Mouse (Mus musculus): ENCODE measurements around the gene Rom1. TPM values are rescaled to one million over a fixed set of nuclear protein-coding genes. Genes with fewer than 3 reads are reported as not detected.
"Not testable (repeated sequence)": the region's sequence is repeated elsewhere in the genome, so short reads cannot be mapped to it uniquely, and the experiment has no call there.

Rom1 gene
- polyA plus RNA-seq, 1 experiment from 2014 or later, result 1.4 TPM

DNA sequence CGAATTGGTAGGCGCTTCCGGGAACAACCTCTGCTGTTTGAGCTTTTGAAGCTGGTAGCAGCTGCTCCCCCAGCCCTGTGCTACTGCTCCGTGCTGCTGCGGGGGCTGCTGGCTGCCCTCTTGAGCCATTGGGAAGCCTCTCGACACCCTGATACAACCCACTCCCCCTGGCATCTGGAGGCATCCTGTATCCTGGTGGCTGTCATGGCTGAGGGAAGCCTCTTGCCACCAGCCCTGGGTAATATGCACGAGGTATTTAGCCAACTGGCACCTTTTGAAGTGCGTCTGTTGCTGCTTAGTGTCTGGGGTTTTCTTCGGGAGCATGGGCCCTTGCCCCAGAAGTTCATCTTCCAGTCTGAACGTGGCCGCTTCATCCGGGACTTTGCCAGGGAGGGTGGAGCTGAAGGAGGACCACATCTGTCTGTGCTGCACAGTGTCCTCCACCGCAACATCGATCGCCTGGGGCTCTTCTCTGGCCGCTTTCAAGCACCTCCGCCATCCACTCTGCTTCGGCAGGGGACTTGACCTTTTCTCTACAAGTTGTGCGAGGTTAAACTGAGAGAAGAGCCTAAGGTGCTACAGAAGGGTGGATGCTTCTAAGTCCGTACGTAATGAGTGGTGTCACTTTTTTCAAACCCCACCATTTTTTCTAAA is 31.8 kb downstream of the Rom1 start:
- peaks cover 18% of the 10 kb centered on the region for H3K4me1 ChIP-seq (ENCODE audit: control insufficient read depth, insufficient read depth, low read length)
- peak overlapping the region; percentile 50 for H3K27ac ChIP-seq (ENCODE audit: low read depth, low read length)
- H3K4me2 ChIP-seq, result peak overlapping the region; percentile 49
- peak overlapping the region; percentile 32; the same call in 1 of the 2 replicates for H3K9ac ChIP-seq (ENCODE audit: low read length)
- H3K27me3 ChIP-seq (ENCODE audit: control insufficient read depth, insufficient read depth, low read length); H3K9me3 ChIP-seq (ENCODE audit: control insufficient read depth, low read length): not testable (repeated sequence)
- H3K36me3 ChIP-seq (ENCODE audit: control insufficient read depth, insufficient read depth, low read length), result peaks cover 11% of the 10 kb centered on the region
- DNase-seq (ENCODE audit: low spot score, missing footprints), result peak; percentile 87
- WGBS, result 33% methylated on average over 21 of the region's 21 CpGs
- peak; percentile 71 for ATAC-seq (ENCODE audit: low FRiP score)
- H3K4me3 ChIP-seq (ENCODE audit: low read depth, low read length), result peak overlapping the region; percentile 95

DNA sequence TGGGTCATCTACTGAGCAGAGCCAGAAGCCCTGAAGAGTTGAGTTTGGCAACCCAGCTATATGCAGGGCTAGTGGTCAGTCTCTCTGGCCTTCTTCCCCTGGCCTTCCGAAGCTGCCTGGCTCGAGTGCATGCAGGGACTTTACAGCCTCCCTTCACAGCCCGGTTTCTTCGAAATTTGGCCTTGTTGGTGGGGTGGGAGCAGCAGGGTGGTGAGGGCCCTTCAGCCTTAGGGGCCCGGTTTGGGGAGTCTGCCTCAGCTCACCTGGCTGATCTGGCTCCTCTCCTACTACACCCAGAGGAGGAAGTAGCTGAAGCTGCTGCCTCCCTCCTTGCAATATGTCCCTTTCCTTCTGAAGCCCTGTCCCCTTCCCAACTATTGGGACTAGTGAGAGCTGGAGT is 32.9 kb downstream of the Rom1 start:
- 91% methylated on average over 5 of the region's 5 CpGs for WGBS
- not testable (repeated sequence) for H3K36me3 ChIP-seq (ENCODE audit: control insufficient read depth, insufficient read depth, low read length); H3K27ac ChIP-seq (ENCODE audit: low read depth, low read length); H3K27me3 ChIP-seq (ENCODE audit: control insufficient read depth, insufficient read depth, low read length); ATAC-seq (ENCODE audit: low FRiP score); H3K9ac ChIP-seq (ENCODE audit: low read length); H3K4me3 ChIP-seq (ENCODE audit: low read depth, low read length); H3K4me2 ChIP-seq; H3K9me3 ChIP-seq (ENCODE audit: control insufficient read depth, low read length); DNase-seq (ENCODE audit: low spot score, missing footprints)
- peaks cover 18% of the 10 kb centered on the region for H3K4me1 ChIP-seq (ENCODE audit: control insufficient read depth, insufficient read depth, low read length)

DNA sequence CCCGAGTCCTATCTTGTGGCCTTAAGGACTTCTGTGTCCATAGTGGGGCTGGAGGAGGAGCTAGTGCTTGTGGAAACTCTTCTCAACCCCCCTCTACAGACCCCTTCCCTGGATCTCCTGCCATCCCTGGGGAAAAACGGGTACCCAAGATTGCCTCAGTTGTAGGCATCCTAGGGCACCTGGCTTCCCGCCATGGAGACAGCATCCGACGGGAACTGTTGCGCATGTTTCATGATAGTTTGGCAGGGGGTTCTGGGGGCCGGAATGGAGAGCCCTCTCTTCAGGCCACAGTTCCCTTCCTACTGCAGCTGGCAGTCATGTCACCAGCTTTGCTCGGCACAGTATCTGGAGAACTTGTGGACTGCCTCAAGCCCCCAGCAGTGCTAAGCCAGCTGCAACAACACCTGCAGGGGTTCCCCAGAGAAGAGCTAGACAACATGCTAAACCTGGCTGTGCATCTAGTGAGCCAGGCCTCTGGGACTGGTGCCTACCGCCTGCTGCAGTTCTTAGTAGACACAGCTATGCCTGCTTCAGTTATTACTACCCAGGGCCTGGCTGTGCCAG is 33.7 kb downstream of the Rom1 start:
- DNase-seq (ENCODE audit: low spot score, missing footprints) (no peak), ATAC-seq (ENCODE audit: low FRiP score) (no peak)
- H3K27ac ChIP-seq (ENCODE audit: low read depth, low read length), result no peak overlapping the region
- H3K4me1 ChIP-seq (ENCODE audit: control insufficient read depth, insufficient read depth, low read length), result peaks cover 18% of the 10 kb centered on the region
- no peaks in the 10 kb centered on the region for H3K27me3 ChIP-seq (ENCODE audit: control insufficient read depth, insufficient read depth, low read length)
- H3K36me3 ChIP-seq (ENCODE audit: control insufficient read depth, insufficient read depth, low read length), result peaks cover 9% of the 10 kb centered on the region
- 91% methylated on average over 9 of the region's 9 CpGs for WGBS
- H3K9me3 ChIP-seq (ENCODE audit: control insufficient read depth, low read length), result no peaks in the 10 kb centered on the region
- H3K9ac ChIP-seq (ENCODE audit: low read length), result no peak overlapping the region
- no peak overlapping the region for H3K4me3 ChIP-seq (ENCODE audit: low read depth, low read length)
- no peak overlapping the region for H3K4me2 ChIP-seq

DNA sequence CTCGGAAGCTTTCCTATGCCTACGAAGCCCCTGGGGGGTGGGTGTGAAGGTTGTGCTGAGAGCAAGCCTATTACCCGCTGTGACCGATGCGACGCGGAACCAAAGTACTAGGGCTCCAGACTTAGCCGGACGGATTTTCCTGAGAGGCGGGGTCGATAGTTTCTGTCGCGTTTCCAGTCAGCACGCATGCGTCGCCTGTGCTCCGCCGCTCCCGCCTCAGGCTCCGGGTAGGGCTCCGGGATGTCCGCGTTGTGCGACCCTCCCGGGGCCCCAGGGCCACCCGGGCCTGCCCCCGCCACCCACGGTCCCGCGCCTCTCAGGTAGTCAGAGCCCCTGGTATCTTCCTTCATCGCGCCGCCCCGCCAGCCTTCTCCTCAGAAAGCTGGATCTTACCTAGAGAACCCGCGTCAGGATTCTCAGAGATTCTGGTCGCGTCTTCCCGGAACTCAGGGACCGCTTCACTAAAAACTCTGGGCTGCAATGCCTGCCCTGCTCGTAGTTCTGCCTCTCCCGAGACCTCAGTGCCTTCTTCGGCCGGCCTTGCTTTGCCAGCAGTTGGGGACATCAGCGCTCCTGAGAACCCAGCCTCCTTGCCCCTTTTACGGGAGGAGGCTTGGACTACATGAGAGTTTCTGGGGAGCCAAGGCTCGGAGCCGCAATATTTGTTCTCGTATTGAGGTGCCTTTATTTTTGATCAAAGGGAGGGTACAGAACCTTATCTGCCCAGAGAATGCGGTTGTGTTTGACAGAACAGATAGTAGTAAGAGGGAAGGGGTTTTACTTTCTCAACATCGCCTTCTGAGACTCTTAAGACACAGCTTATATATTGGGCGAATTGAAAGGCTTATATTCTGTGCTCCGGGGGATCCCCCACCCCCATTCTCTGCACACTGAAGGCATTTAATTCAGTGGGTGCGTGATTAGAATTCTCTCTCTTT is 36.1 kb downstream of the Rom1 start, which contains the start of gene Ints5:
Ints5 (plus strand) TSS at position 177 of the 938 bp plus-strand sequence.
- Histone ChIP-seq H3K4me3 (ENCODE audit: low read depth, low read length) (peak within 1 kb of the TSS; percentile 87), H3K4me1 (ENCODE audit: control insufficient read depth, insufficient read depth, low read length) (peaks cover 15% of the 10 kb centered on the region), H3K9me3 (ENCODE audit: control insufficient read depth, low read length) (no peaks in the 10 kb centered on the region), H3K36me3 (ENCODE audit: control insufficient read depth, insufficient read depth, low read length) (peaks cover 9% of the 10 kb centered on the region), H3K9ac (ENCODE audit: low read length) (peak within 1 kb of the TSS; percentile 87), H3K4me2 (peak within 1 kb of the TSS; percentile 74), H3K27me3 (ENCODE audit: control insufficient read depth, insufficient read depth, low read length) (no peaks in the 10 kb centered on the region), H3K27ac (ENCODE audit: low read depth, low read length) (peak within 1 kb of the TSS; percentile 80)
- DNase-seq (ENCODE audit: low spot score, missing footprints) (peak; percentile 98), ATAC-seq (ENCODE audit: low FRiP score) (peak; percentile 65)
- 4% methylated on average over 54 of the region's 54 CpGs for WGBS

DNA sequence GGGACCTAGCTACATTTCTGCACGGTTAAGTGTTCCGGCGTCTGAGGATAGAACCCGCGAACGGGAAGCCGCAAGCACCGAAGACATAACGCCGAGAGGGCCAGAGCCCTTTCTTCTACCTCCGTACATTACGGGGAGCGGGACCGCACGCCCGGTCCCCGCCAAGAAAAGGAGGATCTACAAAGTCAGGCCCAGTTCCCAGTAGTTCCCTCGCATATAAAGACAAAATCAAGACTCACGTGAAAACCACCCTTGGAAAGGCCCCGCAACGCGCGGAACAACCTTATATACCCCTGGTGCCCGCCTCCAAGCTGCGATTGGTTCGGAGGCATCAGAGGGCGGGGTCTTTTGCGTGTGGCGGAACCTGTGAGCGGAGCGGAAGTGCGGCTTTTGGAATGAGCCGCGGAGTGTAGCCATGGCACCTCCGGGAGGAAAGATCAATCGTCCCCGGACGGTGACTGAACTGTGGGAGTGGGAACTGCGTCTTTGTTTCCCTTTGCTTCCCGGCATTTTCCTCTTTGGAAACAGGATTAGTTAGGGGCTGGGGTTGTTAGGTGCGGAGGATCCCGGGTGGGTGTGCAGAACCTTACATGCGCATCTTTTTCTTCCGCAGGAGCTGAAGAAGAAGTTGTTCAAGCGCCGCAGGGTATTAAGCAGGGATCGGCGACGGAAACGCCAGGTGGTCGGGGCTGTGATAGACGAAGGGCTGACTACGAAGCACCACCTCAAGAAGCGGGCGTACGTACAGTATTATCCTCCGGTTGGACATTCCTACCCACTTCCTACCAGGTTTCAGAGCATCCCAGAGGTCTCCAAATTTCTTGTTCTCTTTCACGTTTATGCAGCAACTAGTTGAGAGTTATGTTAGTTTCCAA is 40.4 kb downstream of the Rom1 start, which contains the start of the genes 1810009A15Rik and Gm49416:
1810009A15Rik (plus strand) TSS at position 343 of the 875 bp plus-strand sequence.
Gm49416 (plus strand) TSS at position 416 of the 875 bp plus-strand sequence.
- under 1% methylated on average over 58 of the region's 58 CpGs for WGBS
- peak; percentile 94 for ATAC-seq (ENCODE audit: low FRiP score)

DNA sequence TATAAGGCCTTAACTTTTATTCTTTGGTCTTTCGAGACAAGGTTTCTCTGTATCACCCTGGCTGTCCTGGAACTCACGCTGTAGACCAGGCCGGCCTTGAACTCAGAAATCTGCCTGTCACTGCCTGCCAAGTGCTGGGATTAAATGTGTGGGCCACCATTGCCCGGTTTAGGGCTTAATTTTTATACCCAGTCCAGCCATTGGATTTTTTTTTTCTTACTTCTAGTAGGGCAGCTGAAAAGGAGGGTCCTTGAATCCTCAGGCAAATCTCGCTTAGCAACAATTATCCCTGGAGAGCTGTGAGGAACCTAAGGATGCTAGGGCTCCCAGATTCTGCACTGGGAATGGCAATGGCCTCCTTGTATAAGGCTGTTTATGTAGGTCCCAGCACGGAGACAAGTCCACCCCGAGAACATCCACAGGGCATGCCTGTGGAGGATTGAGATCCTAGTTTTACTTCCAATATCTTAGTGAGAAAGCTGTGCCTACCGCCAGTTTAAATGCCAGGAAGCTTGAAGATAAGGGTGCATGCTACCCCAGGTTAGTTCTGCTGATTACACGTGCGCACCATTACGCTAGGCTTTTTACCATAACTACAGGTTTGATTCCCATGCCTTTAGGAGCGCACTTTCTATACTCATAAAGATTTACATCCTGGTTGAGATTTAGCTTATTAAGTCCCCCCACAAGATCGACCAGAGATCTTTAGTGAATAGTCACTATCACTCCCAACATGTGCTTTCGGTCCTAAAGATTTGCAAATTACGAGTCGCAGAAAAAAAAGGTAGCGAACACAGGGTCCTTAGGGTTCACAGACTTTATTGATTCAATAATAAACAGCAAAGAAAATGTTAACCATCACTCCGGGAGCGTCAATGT is 41.3 kb downstream of the Rom1 start:
- Histone ChIP-seq H3K36me3 (ENCODE audit: control insufficient read depth, insufficient read depth, low read length) (peaks cover 2% of the 10 kb centered on the region; the same call in 1 of the 2 replicates), H3K4me2 (peak overlapping the region; percentile 88), H3K27me3 (ENCODE audit: control insufficient read depth, insufficient read depth, low read length) (no peaks in the 10 kb centered on the region), H3K4me1 (ENCODE audit: control insufficient read depth, insufficient read depth, low read length) (peaks cover 10% of the 10 kb centered on the region), H3K27ac (ENCODE audit: low read depth, low read length) (peak overlapping the region; percentile 37; the same call in 1 of the 2 replicates), H3K9me3 (ENCODE audit: control insufficient read depth, low read length) (no peaks in the 10 kb centered on the region), H3K4me3 (ENCODE audit: low read depth, low read length) (peak overlapping the region; percentile 59), H3K9ac (ENCODE audit: low read length) (peak overlapping the region; percentile 93)
- ATAC-seq (ENCODE audit: low FRiP score) (no peak), DNase-seq (ENCODE audit: low spot score, missing footprints) (peak; percentile 90)
- WGBS, result 13% methylated on average over 19 of the region's 19 CpGs

More for the DNA sequence above, 40.4 kb downstream of the Rom1 start, which contains the start of the genes 1810009A15Rik and Gm49416:
- Histone ChIP-seq H3K4me2 (peak within 1 kb of the TSS; percentile 88), H3K4me3 (ENCODE audit: low read depth, low read length) (peak within 1 kb of the TSS; percentile 59), H3K9me3 (ENCODE audit: control insufficient read depth, low read length) (no peaks in the 10 kb centered on the region), H3K36me3 (ENCODE audit: control insufficient read depth, insufficient read depth, low read length) (peaks cover 2% of the 10 kb centered on the region; the same call in 1 of the 2 replicates), H3K4me1 (ENCODE audit: control insufficient read depth, insufficient read depth, low read length) (peaks cover 13% of the 10 kb centered on the region), H3K9ac (ENCODE audit: low read length) (peak within 1 kb of the TSS; percentile 93), H3K27me3 (ENCODE audit: control insufficient read depth, insufficient read depth, low read length) (no peaks in the 10 kb centered on the region), H3K27ac (ENCODE audit: low read depth, low read length) (peak within 1 kb of the TSS; percentile 74)
- peak; percentile 99 for DNase-seq (ENCODE audit: low spot score, missing footprints)

DNA sequence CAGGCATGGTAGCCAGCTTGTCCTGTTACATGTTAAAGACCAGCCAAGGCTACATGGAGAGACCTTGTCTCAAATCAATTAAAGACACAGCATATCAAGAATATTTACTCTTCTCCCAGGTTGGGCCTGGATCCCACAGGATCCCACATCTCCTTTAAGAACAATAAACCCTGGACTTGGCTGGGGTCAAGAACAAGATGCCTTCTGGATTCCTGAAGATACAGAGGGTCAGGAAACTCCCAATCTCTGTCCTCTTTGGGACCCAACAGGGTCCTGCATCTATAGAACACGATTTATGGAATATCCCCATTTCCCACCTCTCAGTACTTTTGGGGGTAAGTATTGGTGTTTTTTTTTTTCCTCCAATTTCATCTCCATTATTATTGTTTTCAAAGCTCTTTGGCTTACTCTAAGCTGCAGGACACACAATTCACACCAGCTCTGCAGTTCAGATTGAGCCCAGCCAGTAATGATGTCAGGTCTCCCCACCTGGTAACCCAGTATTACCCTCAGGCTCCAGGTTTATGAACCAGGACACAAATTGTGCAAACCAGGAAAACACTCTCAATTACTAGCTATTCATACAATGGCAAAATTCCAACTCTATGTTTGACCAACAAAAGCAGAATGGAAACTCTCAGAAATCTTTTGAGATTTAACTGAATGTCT is 42.1 kb downstream of the Rom1 start:
- Histone ChIP-seq H3K4me1 (ENCODE audit: control insufficient read depth, insufficient read depth, low read length) (peaks cover 10% of the 10 kb centered on the region), H3K36me3 (ENCODE audit: control insufficient read depth, insufficient read depth, low read length) (peaks cover 2% of the 10 kb centered on the region; the same call in 1 of the 2 replicates), H3K9me3 (ENCODE audit: control insufficient read depth, low read length) (no peaks in the 10 kb centered on the region), H3K27ac (ENCODE audit: low read depth, low read length) (peak overlapping the region; percentile 25; the same call in 1 of the 2 replicates), H3K27me3 (ENCODE audit: control insufficient read depth, insufficient read depth, low read length) (no peaks in the 10 kb centered on the region), H3K9ac (ENCODE audit: low read length) (no peak overlapping the region; the same call in 1 of the 2 replicates), H3K4me3 (ENCODE audit: low read depth, low read length) (no peak overlapping the region; the same call in 1 of the 2 replicates), H3K4me2 (peak overlapping the region; percentile 88)
- WGBS, result 43% methylated on average over 1 of the region's 1 CpGs
- DNase-seq (ENCODE audit: low spot score, missing footprints) (no peak), ATAC-seq (ENCODE audit: low FRiP score) (no peak)
